Mouse (Mus musculus): ENCODE results near the gene Itsn1.

DNA sequence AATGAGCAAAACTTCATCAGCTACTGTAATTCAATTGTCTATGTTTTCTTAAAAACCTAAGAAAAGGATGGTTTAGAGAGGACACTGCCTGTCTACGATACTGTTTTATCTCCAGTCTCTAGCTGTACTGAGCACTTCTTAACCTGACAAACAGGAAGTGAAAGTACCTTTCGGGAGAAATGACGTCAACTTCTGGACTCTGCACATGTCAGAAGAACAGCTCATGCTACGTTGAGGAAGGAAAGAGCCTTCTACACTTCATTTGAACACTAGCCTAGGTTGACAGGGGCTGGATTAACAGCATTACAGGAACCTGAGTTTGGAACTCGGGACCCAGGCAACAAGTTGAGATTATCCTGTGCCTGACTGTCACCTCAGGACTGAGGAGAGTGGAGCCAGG, 43.6 kb upstream of the Itsn1 start:
- TF ChIP-seq POLR2A (IDR thresholded peaks at IDR 0.05; ENCODE audit: borderline replicate concordance, extremely low read depth, low read depth, low read length) (no peak), CTCF (IDR thresholded peaks at IDR 0.05; ENCODE audit: insufficient read depth, low read length) (no peak)
